Mouse (Mus musculus) urinary bladder, adult 2 months (tissue): Measurements from ENCODE around the gene Atp5b. TPM values are rescaled to one million over a fixed set of nuclear protein-coding genes. Genes with fewer than 3 reads are reported as not detected.
A peak's percentile ranks its signal among the peaks of the same experiment; 100 is the strongest.

Experiments used
- DNase-seq: peaks from one replicate; pipeline ENCODE4 v3.0.0; 2022; ENCODE audit warnings: low spot score
- polyA plus RNA-seq: library from polyadenylated mRNA; depleted of rRNA; stranded (reverse); fragments of >200 nt; gene quantifications from 2 replicates; pipeline ENCODE4 v1.2.3, GENCODE M21; 2012; rRNA removed

Atp5b gene
- polyA plus RNA-seq, 1 experiment: 1,131 TPM

DNA sequence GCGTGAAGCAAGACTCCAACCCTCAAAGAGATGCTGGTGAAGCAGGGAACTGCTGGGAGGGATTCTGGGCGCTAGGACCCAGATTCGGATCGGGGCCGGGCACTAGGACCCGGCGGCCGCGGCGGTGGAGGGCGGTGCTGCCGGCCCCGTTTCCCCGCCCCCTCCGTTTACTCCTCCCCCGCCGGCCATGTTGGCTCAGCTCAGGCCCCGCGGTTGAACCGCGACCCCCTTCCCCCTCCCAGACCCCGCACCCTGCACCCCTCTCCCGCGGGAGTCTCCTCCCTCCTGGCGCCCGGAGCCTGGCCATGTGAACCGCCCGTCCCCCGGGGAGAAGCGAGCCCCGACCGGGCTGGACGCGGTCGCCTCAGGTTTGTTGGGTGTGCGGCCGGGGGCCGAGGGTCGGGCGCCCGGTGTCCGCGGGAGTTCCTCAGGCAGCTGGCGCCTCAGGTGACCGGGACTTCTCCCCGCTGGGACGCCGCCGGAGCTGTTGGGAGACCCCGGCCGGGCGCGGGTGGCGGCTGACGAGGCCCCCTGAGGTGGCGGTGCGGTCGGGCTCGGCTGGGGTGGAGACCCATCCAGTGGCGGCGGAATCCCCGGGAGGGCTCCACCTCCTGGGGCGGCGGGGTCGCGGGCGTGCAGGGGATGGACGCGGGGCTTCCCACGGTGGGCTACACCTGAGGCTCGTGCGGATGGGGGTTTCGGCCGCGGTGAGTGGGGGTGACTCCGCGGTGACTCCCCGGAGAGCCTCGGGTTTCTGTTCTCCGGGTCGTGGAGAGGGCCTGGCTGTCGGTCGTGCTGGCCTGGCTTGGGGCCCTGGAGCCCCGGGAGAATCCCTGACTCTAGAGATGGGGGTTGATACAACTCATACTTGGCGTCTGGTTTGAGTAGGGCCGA is 13.9 kb downstream of the Atp5b start:
- DNase-seq: peak; percentile 65

DNA sequence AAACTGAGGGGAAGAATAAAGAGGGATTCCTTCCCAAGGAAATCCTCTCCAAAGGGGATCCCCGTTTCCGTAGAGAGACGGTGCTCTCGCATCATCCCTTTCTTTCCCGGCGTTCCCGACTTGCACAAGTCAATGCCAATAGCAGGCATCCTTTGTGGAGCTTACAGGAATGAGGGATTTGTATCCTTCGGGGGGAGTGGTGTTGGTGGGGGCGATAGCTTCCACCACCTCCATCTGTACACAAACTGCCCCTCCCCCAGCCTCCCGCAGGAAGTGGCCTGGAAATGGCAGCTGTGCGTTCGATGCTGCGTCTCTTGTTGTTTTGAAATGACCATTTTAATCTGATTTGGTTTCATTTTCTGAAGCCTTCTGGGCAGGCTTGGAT is 14.5 kb downstream of the Atp5b start:
- no peak for DNase-seq

DNA sequence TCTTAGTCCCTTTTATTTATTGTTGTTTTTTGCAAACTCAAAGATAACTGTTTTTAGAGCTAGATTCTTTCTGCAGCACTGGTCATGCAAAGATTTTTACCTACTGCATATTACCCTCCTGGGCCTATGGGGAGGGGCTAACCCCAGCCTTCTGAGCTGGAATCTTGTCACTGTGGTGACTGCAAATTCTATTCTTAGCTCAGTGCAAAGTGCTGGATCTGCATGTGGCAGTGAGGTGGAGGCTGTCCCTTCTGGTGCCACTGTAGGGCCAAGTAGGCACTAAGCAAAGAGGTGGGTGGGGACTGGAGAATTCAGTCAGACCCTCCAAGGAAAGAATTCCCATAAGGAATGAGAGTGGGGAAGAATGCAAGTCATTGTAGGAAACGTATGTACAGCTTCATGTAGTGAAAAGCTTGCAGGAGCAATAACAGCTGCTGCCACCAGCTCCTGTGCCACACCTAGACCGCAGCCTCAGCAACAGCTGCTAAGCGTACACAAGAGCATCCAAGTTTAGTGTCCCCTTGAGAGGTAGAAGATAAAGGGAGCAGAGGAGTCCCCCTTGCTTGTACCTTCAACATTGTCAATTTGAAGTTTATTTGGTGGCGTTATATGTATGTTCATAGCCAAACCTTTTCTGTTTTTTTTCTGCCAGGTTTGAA is 27.2 kb downstream of the Atp5b start:
- DNase-seq: no peak

DNA sequence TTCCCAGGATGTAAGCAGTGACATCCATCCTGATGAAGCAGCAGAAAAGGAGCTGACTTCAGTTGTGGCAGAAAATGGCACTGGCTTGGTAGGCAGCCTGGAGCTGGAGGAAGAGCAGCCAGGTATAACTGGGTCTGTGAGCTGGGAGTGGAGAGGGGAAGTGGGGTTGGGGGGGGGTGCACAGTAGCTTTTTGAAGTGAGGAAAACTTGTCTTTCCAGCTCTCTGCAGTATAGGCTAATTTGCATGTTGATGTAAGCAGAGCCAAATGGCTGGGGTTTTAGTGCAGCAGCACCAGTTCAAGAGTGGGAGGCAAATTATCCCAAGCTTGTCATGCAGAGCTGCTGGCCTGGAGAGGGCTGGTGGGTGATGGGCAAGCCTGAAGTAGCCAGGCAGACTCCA is 28.2 kb downstream of the Atp5b start:
- no peak for DNase-seq

DNA sequence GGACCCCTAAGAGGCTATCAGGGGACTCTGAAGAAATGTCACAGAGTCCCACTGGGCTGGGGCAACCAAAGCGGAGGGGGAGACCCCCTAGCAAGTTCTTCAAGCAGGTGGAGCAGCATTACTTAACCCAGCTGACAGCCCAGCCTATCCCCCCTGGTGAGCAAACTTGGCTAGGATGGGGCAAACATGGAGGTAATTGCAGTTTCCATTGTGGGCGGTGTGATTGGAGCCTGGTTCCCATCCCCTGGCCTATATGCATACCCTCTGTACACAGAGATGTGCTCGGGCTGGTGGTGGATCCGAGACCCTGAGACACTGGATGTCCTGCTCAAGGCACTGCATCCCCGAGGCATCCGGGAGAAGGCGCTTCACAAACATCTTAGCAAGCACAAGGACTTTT is 40.8 kb downstream of the Atp5b start:
- DNase-seq: no peak

DNA sequence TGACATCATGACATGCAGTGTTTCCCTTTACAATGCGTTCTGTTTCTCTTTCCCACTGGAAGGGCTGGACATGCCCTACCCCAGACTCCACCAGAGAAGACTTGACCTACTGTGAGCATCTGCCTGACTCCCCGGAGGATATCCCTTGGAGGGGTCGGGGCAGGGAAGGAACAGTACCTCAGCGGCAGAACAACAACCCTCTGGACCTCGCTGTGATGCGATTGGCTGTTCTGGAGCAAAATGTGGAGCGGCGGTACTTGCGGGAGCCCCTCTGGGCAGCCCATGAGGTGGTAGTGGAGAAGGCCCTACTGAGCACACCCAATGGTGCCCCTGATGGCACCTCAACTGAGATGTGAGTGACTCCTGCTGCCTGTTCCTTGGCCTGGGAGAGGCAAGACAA is 41.8 kb downstream of the Atp5b start:
- DNase-seq: no peak

DNA sequence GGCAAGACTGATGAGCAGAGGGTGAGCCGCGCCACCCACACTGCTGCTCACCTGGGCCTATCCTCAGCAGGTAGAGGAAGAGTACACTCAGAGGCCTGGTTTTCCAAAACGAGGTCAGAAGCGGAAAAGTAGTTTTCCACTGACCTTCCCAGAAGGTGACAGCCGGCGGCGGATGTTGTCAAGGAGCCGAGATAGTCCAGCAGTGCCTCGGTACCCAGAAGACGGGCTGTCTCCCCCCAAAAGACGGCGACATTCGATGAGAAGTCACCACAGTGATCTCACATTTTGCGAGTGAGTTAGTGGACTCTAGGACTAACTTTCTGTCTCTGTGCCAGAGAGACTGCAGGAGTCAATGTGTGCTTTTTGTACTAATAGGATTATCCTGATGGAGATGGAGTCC is 42.9 kb downstream of the Atp5b start:
- no peak for DNase-seq

DNA sequence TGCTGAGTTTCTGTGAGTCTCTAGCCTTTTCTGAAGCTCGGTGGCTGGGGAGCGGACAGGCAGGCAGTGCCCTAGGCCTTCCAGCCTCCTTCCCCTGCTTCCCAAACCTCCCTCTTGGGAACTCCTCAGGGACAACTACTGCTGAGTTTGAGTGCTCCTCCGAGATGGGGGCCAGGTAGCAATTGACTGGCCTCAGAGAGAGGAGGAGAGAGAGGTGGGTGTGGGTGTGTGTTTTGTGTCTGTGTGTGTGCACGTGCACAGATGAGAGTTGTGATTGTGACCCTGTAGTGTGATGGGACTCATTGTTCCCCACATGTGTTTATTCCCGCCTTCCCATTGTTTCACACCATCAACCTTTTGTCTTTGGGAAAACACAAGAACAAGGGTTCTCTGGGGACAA is 44.4 kb downstream of the Atp5b start:
- no peak for DNase-seq

DNA sequence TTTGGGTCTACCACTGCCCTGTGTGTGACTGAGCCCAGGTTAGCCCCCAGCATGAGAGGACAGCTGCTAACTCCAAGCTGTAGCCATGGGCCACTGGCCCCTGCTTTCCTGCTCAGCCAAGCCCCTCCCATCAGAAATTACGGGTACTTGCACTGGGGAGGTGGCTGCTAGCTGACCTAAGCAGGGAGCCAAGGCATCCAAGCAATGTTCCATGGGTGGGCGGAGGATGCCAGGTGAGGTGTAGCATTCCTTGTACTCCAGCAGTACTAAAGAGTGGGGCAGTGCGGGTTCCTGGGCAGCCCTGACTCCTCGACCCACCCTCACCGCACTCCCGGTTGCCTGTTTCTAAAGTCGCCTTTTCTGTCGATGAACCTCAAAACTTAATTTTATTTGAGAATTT is 45.1 kb downstream of the Atp5b start:
- no peak for DNase-seq

DNA sequence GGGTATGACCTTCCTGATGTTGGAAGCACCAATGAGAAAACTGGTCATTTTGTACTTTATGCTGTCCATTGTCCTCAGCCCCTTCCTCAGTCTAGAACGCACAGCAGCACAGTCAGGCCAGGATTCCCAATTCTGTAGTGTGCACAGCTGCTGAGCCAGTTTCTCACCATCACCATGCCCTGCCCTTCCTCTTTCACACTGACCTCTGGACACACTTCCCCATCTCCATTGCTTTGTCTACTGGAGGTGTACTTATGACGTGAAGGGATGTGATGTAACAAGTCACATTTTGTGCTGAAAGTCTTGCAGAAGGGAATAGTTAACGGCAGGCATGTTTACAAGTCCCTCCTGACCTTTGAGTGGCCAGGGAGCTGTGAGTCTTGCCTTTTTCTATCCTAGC is 48.2 kb downstream of the Atp5b start:
- DNase-seq: no peak

DNA sequence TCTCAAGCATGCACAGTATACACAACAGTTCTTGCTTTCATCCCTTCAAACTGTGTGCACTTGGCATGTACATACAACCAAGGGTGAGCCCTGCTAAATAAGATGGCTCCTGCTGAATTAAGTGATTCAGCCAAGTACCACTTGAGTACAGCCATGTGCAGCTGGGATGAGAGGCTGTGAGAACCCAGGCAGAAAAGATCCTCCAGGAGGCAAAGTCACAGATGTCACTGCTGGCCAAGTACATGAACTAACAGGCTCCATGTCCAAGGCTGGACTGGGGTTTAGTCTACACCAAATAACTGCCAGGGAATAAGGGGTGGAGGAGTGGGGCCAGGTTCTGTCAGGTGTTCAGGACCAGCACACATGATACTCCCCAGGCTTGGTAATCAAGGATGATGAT is 48.7 kb downstream of the Atp5b start:
- no peak for DNase-seq

DNA sequence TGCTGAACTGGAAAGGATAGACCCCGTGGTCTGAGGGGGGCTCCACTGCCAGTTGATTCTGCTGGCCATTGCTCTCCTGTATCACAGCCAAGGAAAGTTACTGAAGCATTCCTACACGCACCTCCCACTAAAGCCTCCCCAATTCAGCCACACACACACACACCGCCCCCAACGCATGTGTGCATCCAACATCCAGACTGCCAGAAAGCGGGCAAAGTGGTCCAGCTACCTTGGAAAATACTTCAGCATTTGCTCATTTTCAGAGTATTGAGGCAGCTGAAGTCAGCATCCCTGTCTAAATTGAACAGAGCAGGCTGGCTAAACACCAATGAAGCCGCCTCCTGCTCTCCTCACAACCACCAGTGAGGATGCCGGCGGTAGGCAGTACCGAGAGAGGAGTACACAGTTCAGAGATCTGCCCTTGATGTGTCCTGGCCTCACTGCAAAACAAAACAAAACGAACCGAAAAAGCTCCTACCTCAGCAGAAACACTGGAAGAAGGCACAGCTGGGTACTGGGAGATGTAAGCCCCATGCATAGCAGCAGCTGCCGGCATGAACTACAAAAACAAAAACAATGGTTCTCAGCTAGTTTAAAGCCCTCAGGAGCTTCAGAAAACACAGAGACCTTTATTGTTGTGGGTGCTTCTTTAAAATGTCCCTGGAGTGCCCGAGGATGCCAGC is 50.7 kb downstream of the Atp5b start:
- DNase-seq: no peak

DNA sequence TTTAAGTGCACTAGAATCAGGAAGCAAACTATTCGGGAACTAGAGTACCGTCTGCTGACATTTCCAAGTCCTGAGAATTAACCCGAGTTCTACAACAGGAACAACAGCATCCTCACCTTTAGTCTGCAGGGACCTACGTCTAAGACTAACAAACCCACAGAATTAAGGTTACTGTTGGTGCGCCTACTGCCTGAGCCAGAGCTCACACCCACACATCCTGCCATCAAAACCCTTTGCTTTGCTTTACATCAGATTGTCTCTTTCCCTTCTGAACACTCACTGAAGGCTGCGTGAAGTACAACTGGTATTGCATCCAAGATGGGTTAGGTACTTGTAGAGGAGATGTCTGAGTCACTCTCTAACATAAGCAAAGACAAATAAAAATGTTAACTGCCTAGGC is 52.3 kb downstream of the Atp5b start:
- no peak for DNase-seq

Other genes starting within 250 kb of the Atp5b start
- gene Rdh19, start 233.3 kb upstream of the Atp5b start, polyA plus RNA-seq: not detected in 2 replicates
- not detected in 2 replicates for gene Rdh16f2, start 216.8 kb upstream of the Atp5b start, polyA plus RNA-seq
- 0.10 TPM in 1 of 2 replicates, not detected in the other for gene Rdh7, start 194.5 kb upstream of the Atp5b start, polyA plus RNA-seq
- gene Sdr9c7, start 184.8 kb upstream of the Atp5b start, polyA plus RNA-seq: 0.07 and 0.24 TPM in 2 replicates
- 0.10 and 0.21 TPM in 2 replicates for gene Hsd17b6, start 75.7 kb upstream of the Atp5b start, polyA plus RNA-seq
- 6.5 and 9.6 TPM in 2 replicates for gene Prim1, start 68.1 kb upstream of the Atp5b start, polyA plus RNA-seq
- 331 and 455 TPM in 2 replicates for gene Naca, start 47.7 kb upstream of the Atp5b start, polyA plus RNA-seq
- 72.0 and 90.7 TPM in 2 replicates for gene Ptges3, start 24.3 kb upstream of the Atp5b start, polyA plus RNA-seq
- gene Baz2a, start 8.3 kb downstream of the Atp5b start, polyA plus RNA-seq: 29.1 and 31.5 TPM in 2 replicates
- gene Rbms2, start 97.0 kb downstream of the Atp5b start, polyA plus RNA-seq: 88.2 and 97.5 TPM in 2 replicates
- 1.5 TPM in 2 replicates for gene Gls2, start 111.2 kb downstream of the Atp5b start, polyA plus RNA-seq
- 12.1 and 14.4 TPM in 2 replicates for gene Spryd4, start 128.5 kb downstream of the Atp5b start, polyA plus RNA-seq
- not detected in 2 replicates for gene Mip, start 142.6 kb downstream of the Atp5b start, polyA plus RNA-seq
- 6.4 and 6.7 TPM in 2 replicates for gene Timeless, start 148.8 kb downstream of the Atp5b start, polyA plus RNA-seq
- 0.03 TPM in 1 of 2 replicates, not detected in the other for gene Apon, start 170.8 kb downstream of the Atp5b start, polyA plus RNA-seq
- 0.25 TPM in 2 replicates for gene Apof, start 185.4 kb downstream of the Atp5b start, polyA plus RNA-seq
- gene Stat2, start 187.3 kb downstream of the Atp5b start, polyA plus RNA-seq: 33.0 and 39.1 TPM in 2 replicates
- 0.12 TPM in 1 of 2 replicates, not detected in the other for gene Il23a, start 215.5 kb downstream of the Atp5b start, polyA plus RNA-seq
- 27.9 and 31.7 TPM in 2 replicates for gene Pan2, start 220.1 kb downstream of the Atp5b start, polyA plus RNA-seq
- 118 and 124 TPM in 2 replicates for gene Cnpy2, start 239.2 kb downstream of the Atp5b start, polyA plus RNA-seq